Mouse (Mus musculus) layer of hippocampus, adult 11-12 months (tissue): ENCODE results near the gene Phf2.

ENCODE experiments used
- DNase-seq: peaks from one replicate; pipeline ENCODE4 v3.0.0; 2022; ENCODE audit warnings: low spot score

The Phf2 gene

GRCm38 (mm10) chr13:48802181-48802580, 68.7 kb downstream of the Phf2 start:
- no peak for DNase-seq

- peak; percentile 66 for DNase-seq
Measured at GRCm38 (mm10) chr13:48800850-48801546, 69.9 kb downstream of the Phf2 start.

GRCm38 (mm10) chr13:48798256-48798771, 72.6 kb downstream of the Phf2 start:
- no peak for DNase-seq

GRCm38 (mm10) chr13:48796906-48797305, 74.0 kb downstream of the Phf2 start:
- no peak for DNase-seq

- DNase-seq = no peak
Measured at GRCm38 (mm10) chr13:48795711-48796110, 75.2 kb downstream of the Phf2 start.

- DNase-seq = no peak
Measured at GRCm38 (mm10) chr13:48784594-48785298, 86.2 kb downstream of the Phf2 start.

GRCm38 (mm10) chr13:48784151-48784550, 86.8 kb downstream of the Phf2 start:
- DNase-seq = no peak

GRCm38 (mm10) chr13:48782727-48783725, 87.9 kb downstream of the Phf2 start:
- no peak for DNase-seq

GRCm38 (mm10) chr13:48780345-48781010, 90.4 kb downstream of the Phf2 start:
- DNase-seq = no peak

GRCm38 (mm10) chr13:48779592-48780344, 91.2 kb downstream of the Phf2 start:
- DNase-seq = no peak

GRCm38 (mm10) chr13:48778138-48778537, 92.8 kb downstream of the Phf2 start:
- no peak for DNase-seq

- no peak for DNase-seq
Measured at GRCm38 (mm10) chr13:48774506-48774905, 96.4 kb downstream of the Phf2 start.

- peak; percentile 20 for DNase-seq
Measured at GRCm38 (mm10) chr13:48768109-48768508, 102.8 kb downstream of the Phf2 start.

- no peak for DNase-seq
Measured at GRCm38 (mm10) chr13:48763701-48764245, 107.1 kb downstream of the Phf2 start.

GRCm38 (mm10) chr13:48760855-48761436, 110.0 kb downstream of the Phf2 start:
- no peak for DNase-seq

- no peak for DNase-seq
Measured at GRCm38 (mm10) chr13:48756769-48757168, 114.2 kb downstream of the Phf2 start.
